Mouse (Mus musculus): ENCODE results near the gene Abca7. TPM values are rescaled to one million over a fixed set of nuclear protein-coding genes. Genes with fewer than 3 reads are reported as not detected.

Gene Abca7
- total RNA-seq, 4 experiments from 2014 or later, result 7.3 to 8.6 (median 8.1) TPM

- DNase-seq (ENCODE audit: low spot score in 2 of 2), result no peak
Measured at GRCm38 (mm10) chr10:79974087-79974486, 22.2 kb upstream of the Abca7 start.

GRCm38 (mm10) chr10:79974668-79975067 is 21.6 kb upstream of the Abca7 start:
- DNase-seq (ENCODE audit: low spot score in 2 of 2), result no peak

- no peak for DNase-seq (ENCODE audit: low spot score in 2 of 2)
Measured at GRCm38 (mm10) chr10:79976071-79976721, 20.1 kb upstream of the Abca7 start.

- peak in 1 of 2 experiments; percentile 4 for DNase-seq (ENCODE audit: low spot score in 2 of 2)
Measured at GRCm38 (mm10) chr10:79976722-79977107, 19.6 kb upstream of the Abca7 start.

GRCm38 (mm10) chr10:79977324-79977723 is 19.0 kb upstream of the Abca7 start:
- DNase-seq (ENCODE audit: low spot score in 2 of 2), result no peak

DNA sequence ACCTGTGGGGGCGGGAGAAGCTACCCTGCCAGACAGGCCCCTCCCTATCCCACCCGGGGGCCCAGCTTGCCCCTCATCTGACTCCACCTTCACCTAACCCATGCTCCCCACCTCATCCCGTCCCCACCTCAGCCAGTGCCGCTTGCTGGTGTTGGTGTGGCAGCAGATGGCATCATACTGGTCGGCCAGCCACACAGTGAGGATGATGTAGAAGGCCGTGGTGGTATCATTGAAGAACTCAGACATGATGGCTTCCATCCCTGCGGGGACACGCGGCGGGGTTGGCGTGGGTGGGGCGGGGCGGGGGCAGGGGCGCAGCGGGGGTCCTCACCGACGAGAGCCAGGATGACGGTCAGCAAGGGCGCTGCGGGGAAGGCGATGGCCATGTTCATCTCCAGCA is 18.2 kb upstream of the Abca7 start:
- DNase-seq (ENCODE audit: low spot score in 2 of 2), result no peak

DNA sequence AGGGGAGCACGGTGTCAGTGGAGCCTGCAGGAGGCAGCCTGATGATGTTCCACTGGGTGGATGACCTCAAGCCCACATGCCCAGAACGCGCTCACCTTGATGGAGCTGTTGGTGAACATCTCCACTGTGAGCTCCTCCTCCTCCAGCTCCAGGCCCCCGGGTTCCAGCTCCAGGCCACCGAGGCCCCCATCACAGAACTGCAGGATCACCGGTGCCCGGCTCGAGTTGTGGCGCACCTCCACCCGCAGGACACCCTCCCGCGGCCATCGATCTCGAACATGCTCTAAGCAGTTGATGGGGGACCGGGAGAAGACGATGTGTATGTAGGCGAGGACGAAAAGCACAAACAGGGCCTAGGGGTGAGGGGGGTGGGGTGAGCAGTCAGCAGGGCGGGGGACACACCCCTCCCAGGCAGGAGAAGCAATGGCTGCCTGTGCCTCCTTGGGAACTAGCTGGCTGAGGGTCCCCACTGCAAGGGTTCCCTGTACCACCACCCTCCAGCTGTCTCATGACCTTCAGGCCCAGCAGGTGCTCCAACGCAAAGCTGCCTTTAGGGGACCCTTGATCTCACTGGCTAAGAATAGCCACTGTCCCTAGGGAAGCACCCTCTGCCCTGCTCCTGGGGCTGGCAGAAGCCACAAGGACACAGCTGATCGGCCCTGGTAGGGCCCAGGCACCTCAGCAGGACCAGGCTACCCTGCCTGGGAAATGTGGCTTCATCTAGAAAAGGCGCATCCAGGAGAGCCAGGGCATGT is 16.7 kb upstream of the Abca7 start:
- no peak for DNase-seq (ENCODE audit: low spot score in 2 of 2)

- DNase-seq (ENCODE audit: low spot score in 2 of 2), result no peak
Measured at GRCm38 (mm10) chr10:79983205-79983604, 13.1 kb upstream of the Abca7 start.

DNA sequence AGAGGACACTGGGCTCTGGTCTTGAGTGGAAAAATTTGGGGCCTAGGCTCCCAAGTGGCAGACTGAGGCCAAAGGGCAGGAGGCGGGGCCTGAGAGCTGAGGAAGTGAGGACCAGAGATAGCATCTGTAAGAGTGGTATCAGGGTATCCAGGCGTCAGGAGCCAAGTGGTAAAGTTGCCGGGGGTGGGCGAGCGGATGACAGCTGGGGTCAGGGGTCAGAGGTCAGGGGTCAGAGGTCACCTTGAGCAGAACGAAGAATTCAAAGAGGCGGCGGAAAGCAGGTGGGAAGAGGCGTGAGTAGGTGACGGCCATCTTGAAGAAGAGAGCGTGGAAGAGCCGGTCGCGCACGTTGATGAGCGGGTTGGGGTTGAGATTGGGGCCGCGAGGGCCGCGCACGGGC is 12.6 kb upstream of the Abca7 start:
- peak; percentile 68 for DNase-seq (ENCODE audit: low spot score in 2 of 2)

DNA sequence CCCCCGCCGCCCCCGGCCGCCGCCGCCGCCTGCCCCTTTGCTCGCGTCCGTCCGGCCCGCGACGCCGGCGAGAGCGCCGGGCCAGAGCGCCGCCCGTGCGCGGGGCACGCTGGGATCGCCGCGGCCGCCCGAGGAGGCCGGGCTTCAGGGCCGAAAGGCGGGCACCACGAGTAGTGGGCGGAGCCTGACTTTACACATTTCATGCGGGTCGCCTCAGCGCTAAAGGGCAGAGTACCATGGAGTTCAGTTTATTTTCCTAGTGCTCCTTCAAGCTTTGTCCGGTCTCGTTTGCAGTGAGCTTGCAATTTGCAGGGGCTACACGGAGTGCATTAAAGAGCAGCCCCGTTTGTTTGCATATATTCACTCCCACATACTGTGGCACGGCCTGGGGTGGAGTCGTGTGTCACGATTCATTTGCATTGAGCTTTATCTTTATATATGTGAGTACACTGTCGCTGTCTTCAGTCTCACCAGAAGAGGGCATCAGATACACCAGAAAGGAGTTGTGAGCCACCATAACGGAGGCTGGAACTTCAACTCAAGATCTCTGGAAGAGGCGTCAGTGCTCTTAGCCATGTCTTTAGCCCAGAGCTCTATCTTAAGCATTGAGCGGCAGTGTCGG is 12.0 kb upstream of the Abca7 start, which contains the start of gene Tmem259:
Gene Tmem259, minus strand, starts transcription at position 136 of the 622 bp plus-strand sequence.
- DNase-seq (ENCODE audit: low spot score in 2 of 2), result peak; percentile 78 to 86

GRCm38 (mm10) chr10:79984871-79985270 is 11.4 kb upstream of the Abca7 start:
- DNase-seq (ENCODE audit: low spot score in 2 of 2), result peak; percentile 96 to 99

GRCm38 (mm10) chr10:79985334-79986231 is 10.7 kb upstream of the Abca7 start:
- peak in 1 of 2 experiments; percentile 61 for DNase-seq (ENCODE audit: low spot score in 2 of 2)

GRCm38 (mm10) chr10:79986232-79986878 is 9.9 kb upstream of the Abca7 start:
- no peak for DNase-seq (ENCODE audit: low spot score in 2 of 2)

DNA sequence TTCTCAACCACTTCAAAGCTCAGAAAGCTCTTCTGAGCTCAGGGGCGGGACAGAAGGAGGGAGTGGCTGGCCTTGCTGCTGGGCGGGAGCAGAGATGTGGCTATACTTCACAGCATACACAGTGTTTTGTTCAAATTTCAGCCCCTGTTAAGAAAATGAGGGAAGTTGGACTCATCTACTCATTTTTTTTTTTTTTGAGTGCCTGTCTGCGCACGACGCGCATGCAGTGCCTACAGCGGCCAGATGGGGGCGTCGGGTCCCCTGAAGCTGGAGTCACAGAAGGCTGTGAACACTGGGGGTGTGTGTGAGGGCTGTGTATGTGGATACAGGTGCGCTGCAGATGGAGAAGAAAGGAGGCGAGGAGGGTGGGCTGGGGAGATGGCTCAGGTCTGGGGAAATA is 9.3 kb upstream of the Abca7 start:
- DNase-seq (ENCODE audit: low spot score in 2 of 2), result peak; percentile 83 to 85

DNA sequence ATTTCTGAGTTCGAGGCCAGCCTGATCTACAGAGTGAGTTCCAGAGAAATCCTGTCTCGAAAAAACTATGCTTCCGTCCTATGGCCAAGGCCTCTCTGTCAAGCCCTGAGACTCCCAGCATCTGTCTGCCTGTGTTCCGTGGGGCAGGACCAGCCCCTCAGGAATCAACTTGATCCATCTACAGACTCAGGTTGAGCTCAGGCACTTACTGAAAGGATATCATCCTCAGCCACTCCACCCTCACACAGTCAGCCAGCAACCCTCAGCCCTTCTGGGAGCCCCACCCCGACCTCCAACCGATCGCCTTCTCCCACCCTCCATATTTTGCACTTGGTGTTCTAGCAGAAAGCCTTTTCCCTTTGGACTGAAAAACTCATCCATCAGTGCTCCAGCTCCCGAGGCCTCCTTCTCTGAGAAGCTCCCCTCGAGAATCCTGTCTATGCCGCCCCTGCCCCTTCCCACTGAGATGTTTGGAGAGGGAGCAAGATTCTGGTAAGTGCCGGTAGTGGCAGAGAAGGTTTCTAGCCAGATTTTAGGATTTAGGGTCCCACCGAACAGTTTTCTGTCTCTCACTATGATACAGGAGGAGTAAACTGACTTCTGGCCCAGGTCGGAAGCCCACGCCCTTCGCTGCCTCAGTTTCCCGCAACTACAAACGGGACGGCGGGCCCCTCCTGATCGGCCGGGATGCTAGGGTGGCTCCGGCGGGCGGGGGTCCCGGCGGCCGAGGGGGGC is 8.4 kb upstream of the Abca7 start:
- no peak for DNase-seq (ENCODE audit: low spot score in 2 of 2)

GRCm38 (mm10) chr10:79988506-79989271 is 7.6 kb upstream of the Abca7 start, which contains the start of gene Cnn2:
Cnn2 (plus strand) TSS chr10:79988584.
- no peak for DNase-seq (ENCODE audit: low spot score in 2 of 2)

- no peak for DNase-seq (ENCODE audit: low spot score in 2 of 2)
Measured at GRCm38 (mm10) chr10:79989272-79989786, 7.0 kb upstream of the Abca7 start.

DNA sequence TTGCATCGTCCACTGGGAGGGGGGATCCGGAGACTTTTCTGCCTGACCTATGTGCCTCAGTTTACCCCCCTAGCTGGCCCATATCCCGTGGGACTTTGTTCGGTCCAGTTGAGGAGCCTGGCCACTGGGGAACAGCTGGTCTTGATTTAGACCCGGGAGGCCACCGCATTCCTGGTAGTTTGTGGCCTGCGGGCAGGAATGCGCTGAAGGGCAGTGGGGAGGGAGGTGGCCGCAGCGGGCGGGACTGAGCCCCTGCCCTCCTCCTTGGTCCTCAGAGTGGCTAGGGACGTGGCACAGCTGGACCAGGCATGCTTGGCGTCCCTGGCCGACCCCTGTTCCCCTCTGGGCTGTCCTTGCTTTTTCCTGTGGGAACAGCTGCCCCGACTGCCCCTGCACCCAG is 6.4 kb upstream of the Abca7 start:
- no peak for DNase-seq (ENCODE audit: low spot score in 2 of 2)

DNA sequence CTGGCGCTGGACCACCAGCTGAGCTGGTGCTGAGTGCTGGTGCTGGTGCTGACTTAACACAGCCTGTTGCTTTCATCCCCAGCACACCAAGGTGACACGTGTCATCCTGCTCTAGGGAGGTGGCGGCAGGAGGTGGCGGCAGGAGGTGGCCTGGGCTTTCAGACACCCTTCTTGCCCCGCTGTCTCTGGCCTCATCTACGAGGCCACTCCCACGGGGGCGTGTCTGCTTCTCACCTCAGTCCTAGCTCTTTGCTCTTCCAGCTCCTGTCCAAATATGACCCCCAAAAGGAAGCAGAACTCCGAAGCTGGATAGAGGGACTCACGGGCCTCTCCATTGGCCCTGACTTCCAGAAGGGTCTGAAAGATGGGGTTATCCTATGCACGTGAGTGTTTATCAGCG is 5.2 kb upstream of the Abca7 start:
- DNase-seq (ENCODE audit: low spot score in 2 of 2), result no peak
